Mouse (Mus musculus) lung, postnatal 0 days (tissue): Measurements from ENCODE around the gene Ccr2.
"Not testable (repeated sequence)": the region's sequence is repeated elsewhere in the genome, so short reads cannot be mapped to it uniquely, and the experiment has no call there.

Source experiments
- CTCF ChIP-seq: IDR thresholded peaks from 2 replicates; pipeline ENCODE4 v1.5.1; 2016; ENCODE audit warnings: antibody characterized with exemption, mild to moderate bottlenecking
- EP300 ChIP-seq: IDR thresholded peaks from 2 replicates; pipeline ENCODE4 v1.6.1; 2016; ENCODE audit warnings: antibody characterized with exemption, mild to moderate bottlenecking, control low read depth

GRCm38 (mm10) chr9:124132899-124133298 lies 31.1 kb downstream of the Ccr2 start:
- TF ChIP-seq CTCF, EP300: not testable (repeated sequence)
